Mouse (Mus musculus) CH12.LX (cell line): ENCODE measurements around the gene Prrt3. TPM values are rescaled to one million over a fixed set of nuclear protein-coding genes. Genes with fewer than 3 reads are reported as not detected.

ENCODE experiments used
- DNase-seq: peaks from one replicate; pipeline ENCODE4 v3.0.0-alpha.2; 2013; ENCODE audit errors: extremely low read depth
- H3K27ac ChIP-seq: 2 replicates; pipeline ENCODE4 v1.5.1; 2012; ENCODE audit warnings: low read depth, mild to moderate bottlenecking, control low read depth, moderate library complexity; ENCODE audit not compliant: insufficient read depth
- H3K27me3 ChIP-seq: replicated peaks from 2 replicates; pipeline ENCODE3; 2012; ENCODE audit warnings: inconsistent platforms
- H3K36me3 ChIP-seq, 2 experiments: replicated peaks in 1 of 2; 2 replicates each; pipeline versions ENCODE3 to v1.6.1; 2012; ENCODE audit warnings: inconsistent platforms in 1 of 2, low read length in 1 of 2, mild to moderate bottlenecking in 1 of 2, mixed read lengths in 1 of 2, moderate library complexity in 1 of 2; ENCODE audit not compliant: control insufficient read depth in 1 of 2, insufficient read depth in 1 of 2
- H3K4me1 ChIP-seq, 2 experiments: 2 replicates each; pipeline ENCODE4 v1.6.1; 2012; ENCODE audit warnings: inconsistent platforms in 1 of 2, moderate library complexity in 1 of 2; ENCODE audit not compliant: insufficient read depth in 2 of 2, control insufficient read depth in 1 of 2
- H3K4me2 ChIP-seq: 2 replicates; pipeline ENCODE4 v1.6.1; 2012; ENCODE audit warnings: low read depth, mild to moderate bottlenecking, control low read depth; ENCODE audit not compliant: poor library complexity, insufficient read depth, severe bottlenecking
- H3K4me3 ChIP-seq, 3 experiments: fragments of 150-350 bp in 1 of 3; sonication (generic) in 1 of 3; replicated peaks in 1 of 3; 2 replicates each; pipeline versions ENCODE3 to v1.5.1; 2011 to 2012; ENCODE audit warnings: low read depth in 2 of 3, low read length in 2 of 3, mild to moderate bottlenecking in 2 of 3, moderate library complexity in 2 of 3, control low read depth in 1 of 3, improper control_type of control experiment in 1 of 3, inconsistent platforms in 1 of 3, mixed read lengths in 1 of 3; ENCODE audit not compliant: poor library complexity in 1 of 3
- H3K79me2 ChIP-seq: replicated peaks from 2 replicates; pipeline ENCODE4 v1.6.1; 2012; ENCODE audit warnings: mild to moderate bottlenecking, moderate library complexity; ENCODE audit not compliant: control insufficient read depth, poor library complexity, insufficient read depth, severe bottlenecking; ENCODE audit errors: extremely low read depth
- H3K9ac ChIP-seq: 2 replicates; pipeline ENCODE4 v1.6.1; 2012; ENCODE audit warnings: low read depth, mild to moderate bottlenecking, control low read depth, moderate library complexity; ENCODE audit not compliant: insufficient read depth
- H3K9me3 ChIP-seq: replicated peaks from 2 replicates; pipeline ENCODE3; 2012; ENCODE audit warnings: low read length, inconsistent platforms, mixed read lengths
- CHD2 ChIP-seq: IDR thresholded peaks from 2 replicates; pipeline ENCODE4 v1.6.1; 2011; ENCODE audit warnings: low read length, improper control_type of control experiment
- E2F4 ChIP-seq: IDR thresholded peaks from 2 replicates; pipeline ENCODE4 v1.6.1; 2011; ENCODE audit warnings: low read depth, low read length, improper control_type of control experiment; ENCODE audit not compliant: insufficient replicate concordance
- ELF1 ChIP-seq: IDR thresholded peaks from 2 replicates; pipeline ENCODE4 v1.6.1; 2014; ENCODE audit warnings: low read depth, mild to moderate bottlenecking, inconsistent platforms, low read length, improper control_type of control experiment
- EP300 ChIP-seq: IDR thresholded peaks from 2 replicates; pipeline ENCODE4 v1.6.1; 2011; ENCODE audit warnings: low read length, improper control_type of control experiment
- GABPA ChIP-seq: IDR thresholded peaks from 2 replicates; pipeline ENCODE4 v1.6.1; 2012; ENCODE audit warnings: low read depth, low read length, improper control_type of control experiment, inconsistent platforms; ENCODE audit not compliant: insufficient replicate concordance
- HCFC1 ChIP-seq: IDR thresholded peaks from 2 replicates; pipeline ENCODE4 v1.6.1; 2012; ENCODE audit warnings: low read depth, mild to moderate bottlenecking, inconsistent platforms, low read length, improper control_type of control experiment
- IRF4 ChIP-seq: IDR thresholded peaks from 2 replicates; pipeline ENCODE4 v1.6.1; 2014; ENCODE audit warnings: low read depth, mild to moderate bottlenecking, inconsistent platforms, low read length, improper control_type of control experiment
- JUND ChIP-seq: conservative IDR thresholded peaks from 2 replicates; pipeline ENCODE4 v1.6.1; 2011; ENCODE audit warnings: low read depth, low read length, improper control_type of control experiment
- KAT2A ChIP-seq: IDR thresholded peaks from 2 replicates; pipeline ENCODE4 v1.6.1; 2012; ENCODE audit warnings: low read length, improper control_type of control experiment, inconsistent platforms; ENCODE audit not compliant: insufficient replicate concordance
- MAX ChIP-seq: IDR thresholded peaks from 2 replicates; pipeline ENCODE4 v1.6.1; 2011; ENCODE audit warnings: low read length, improper control_type of control experiment
- MYC ChIP-seq: IDR thresholded peaks from 2 replicates; pipeline ENCODE4 v1.6.1; 2011; ENCODE audit warnings: low read depth, mild to moderate bottlenecking, improper control_type of control experiment, low read length
- NRF1 ChIP-seq: IDR thresholded peaks from 2 replicates; pipeline ENCODE4 v1.6.1; 2014; ENCODE audit warnings: low read depth, mild to moderate bottlenecking, inconsistent platforms, low read length, improper control_type of control experiment, moderate library complexity
- SIN3A ChIP-seq: IDR thresholded peaks from 2 replicates; pipeline ENCODE4 v1.6.1; 2012; ENCODE audit warnings: low read length, improper control_type of control experiment, inconsistent platforms
- TBP ChIP-seq: conservative IDR thresholded peaks from 2 replicates; pipeline ENCODE4 v1.6.1; 2011; ENCODE audit warnings: low read depth, low read length, improper control_type of control experiment
- TCF12 ChIP-seq: IDR thresholded peaks from 2 replicates; pipeline ENCODE4 v1.6.1; 2014; ENCODE audit warnings: low read depth, mild to moderate bottlenecking, inconsistent platforms, low read length, improper control_type of control experiment
- UBTF ChIP-seq: IDR thresholded peaks from 2 replicates; pipeline ENCODE4 v1.6.1; 2012; ENCODE audit warnings: low read depth, mild to moderate bottlenecking, inconsistent platforms, low read length, improper control_type of control experiment, moderate library complexity
- USF2 ChIP-seq: conservative IDR thresholded peaks from 2 replicates; pipeline ENCODE4 v1.6.1; 2011; ENCODE audit warnings: low read depth, low read length, improper control_type of control experiment
- ZMIZ1 ChIP-seq: IDR thresholded peaks from 2 replicates; pipeline ENCODE4 v1.6.1; 2012; ENCODE audit warnings: low read depth, mild to moderate bottlenecking, inconsistent platforms, low read length, improper control_type of control experiment
- ZNF384 ChIP-seq: IDR thresholded peaks from 2 replicates; pipeline ENCODE4 v1.6.1; 2012; ENCODE audit warnings: low read depth, low read length, improper control_type of control experiment, inconsistent platforms
- dilution Hi-C: fragments of 300-500 bp; cut with MboI; formaldehyde crosslinking; loops from 2 replicates; pipeline ENCODE4 v1.14.3; 2020; ENCODE audit warnings: low sequenced_read_pairs; ENCODE audit not compliant: extremely low pct_unique_long_range_greater_than_20kb, extremely low pct_ligation_motif_present
- in situ Hi-C: fragments of 300-500 bp; cut with MboI; formaldehyde crosslinking; loops from 3 replicates; pipeline ENCODE4 v1.14.3; 2019; ENCODE audit warnings: low sequenced_read_pairs, low pct_ligation_motif_present, low pct_unique_long_range_greater_than_20kb, mixed read lengths
- polyA plus RNA-seq: library from polyadenylated mRNA; unstranded; fragments of >175 nt; gene quantifications from 2 replicates; pipeline ENCODE4 v1.2.1, GENCODE M21; 2012; ENCODE audit warnings: low read depth; ENCODE audit not compliant: insufficient read length
- total RNA-seq, 2 experiments: library from RNA; depleted of rRNA; stranded (reverse); fragments of 300-350 nt in 1 of 2; fragments of >200 nt in 1 of 2; gene quantifications; 2 replicates each; pipeline ENCODE4 v1.2.3; 2012 to 2014

Gene Prrt3
- total and polyA plus RNA-seq, 3 experiments: not detected

DNA sequence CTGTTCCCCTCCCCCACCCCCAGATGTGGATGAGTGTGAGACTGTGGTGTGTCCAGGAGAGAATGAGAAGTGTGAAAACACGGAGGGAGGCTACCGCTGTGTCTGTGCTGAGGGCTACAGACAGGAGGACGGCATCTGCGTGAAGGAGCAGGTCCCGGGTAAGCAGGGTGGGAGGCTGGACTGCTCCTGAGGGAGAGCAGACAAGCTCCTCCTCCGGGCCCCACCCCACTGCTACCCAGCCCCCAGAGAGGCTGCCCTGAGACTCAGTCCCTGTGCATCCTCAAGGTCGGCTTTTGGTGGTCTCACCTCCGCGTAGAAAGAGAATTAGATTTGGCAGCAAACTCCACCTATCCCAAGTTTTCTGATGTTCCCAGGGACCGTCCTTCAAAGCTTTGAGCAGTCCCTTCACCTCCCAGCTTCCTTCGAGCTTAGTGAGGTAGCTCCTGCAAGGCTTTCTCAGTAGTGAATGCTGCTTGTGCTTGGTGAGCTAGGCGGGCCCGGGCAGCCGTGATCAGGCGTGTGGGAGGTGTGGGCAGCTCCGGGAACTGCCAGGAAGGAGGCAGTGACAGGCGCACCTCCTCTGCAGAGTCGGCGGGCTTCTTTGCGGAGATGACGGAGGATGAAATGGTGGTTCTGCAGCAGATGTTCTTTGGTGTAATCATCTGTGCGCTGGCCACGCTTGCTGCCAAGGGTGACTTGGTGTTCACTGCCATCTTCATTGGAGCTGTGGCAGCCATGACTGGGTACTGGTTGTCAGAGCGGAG, 9.4 kb downstream of the Prrt3 start:
- no peak overlapping the region for H3K27ac ChIP-seq
- peaks cover 12 to 69% of the 10 kb centered on the region in 2 experiments for H3K36me3 ChIP-seq
- H3K4me3 ChIP-seq: no peak overlapping the region
- H3K4me2 ChIP-seq: no peak overlapping the region
- peaks cover 4 to 18% of the 10 kb centered on the region in 2 experiments for H3K4me1 ChIP-seq
- in situ Hi-C loops: no loop called here
- TF ChIP-seq MYC (no peak), ELF1 (no peak), TBP (no peak), TCF12 (no peak), EP300 (no peak), GABPA (no peak), UBTF (no peak), CHD2 (no peak), ZNF384 (no peak), IRF4 (no peak), MAX (no peak), E2F4 (no peak)
- no peak for DNase-seq
- H3K27me3 ChIP-seq: no peaks in the 10 kb centered on the region
- no peaks in the 10 kb centered on the region for H3K9me3 ChIP-seq
- H3K79me2 ChIP-seq: no peaks in the 10 kb centered on the region
- no peak overlapping the region for H3K9ac ChIP-seq
- dilution Hi-C loops: no loop called here

GRCm38 (mm10) chr6:113489410-113489809, 12.3 kb downstream of the Prrt3 start:
- TF ChIP-seq USF2 (no peak), ZMIZ1 (no peak), NRF1 (no peak), TBP (no peak), SIN3A (no peak), EP300 (no peak), KAT2A (no peak), ZNF384 (no peak), HCFC1 (no peak), TCF12 (no peak), ELF1 (no peak), E2F4 (no peak), JUND (no peak)
- DNase-seq: no peak
- Histone ChIP-seq H3K4me1 (peaks cover 6 to 37% of the 10 kb centered on the region in 2 experiments), H3K9me3 (no peaks in the 10 kb centered on the region), H3K9ac (no peak overlapping the region), H3K4me2 (no peak overlapping the region), H3K36me3 (peaks cover 12 to 62% of the 10 kb centered on the region in 2 experiments), H3K27ac (no peak overlapping the region), H3K79me2 (no peaks in the 10 kb centered on the region), H3K4me3 (no peak overlapping the region), H3K27me3 (no peaks in the 10 kb centered on the region)
- in situ Hi-C loops: no loop called here
- dilution Hi-C loops: no loop called here
